Mouse (Mus musculus): Measurements from ENCODE around the gene Uvrag.

Uvrag gene

DNA sequence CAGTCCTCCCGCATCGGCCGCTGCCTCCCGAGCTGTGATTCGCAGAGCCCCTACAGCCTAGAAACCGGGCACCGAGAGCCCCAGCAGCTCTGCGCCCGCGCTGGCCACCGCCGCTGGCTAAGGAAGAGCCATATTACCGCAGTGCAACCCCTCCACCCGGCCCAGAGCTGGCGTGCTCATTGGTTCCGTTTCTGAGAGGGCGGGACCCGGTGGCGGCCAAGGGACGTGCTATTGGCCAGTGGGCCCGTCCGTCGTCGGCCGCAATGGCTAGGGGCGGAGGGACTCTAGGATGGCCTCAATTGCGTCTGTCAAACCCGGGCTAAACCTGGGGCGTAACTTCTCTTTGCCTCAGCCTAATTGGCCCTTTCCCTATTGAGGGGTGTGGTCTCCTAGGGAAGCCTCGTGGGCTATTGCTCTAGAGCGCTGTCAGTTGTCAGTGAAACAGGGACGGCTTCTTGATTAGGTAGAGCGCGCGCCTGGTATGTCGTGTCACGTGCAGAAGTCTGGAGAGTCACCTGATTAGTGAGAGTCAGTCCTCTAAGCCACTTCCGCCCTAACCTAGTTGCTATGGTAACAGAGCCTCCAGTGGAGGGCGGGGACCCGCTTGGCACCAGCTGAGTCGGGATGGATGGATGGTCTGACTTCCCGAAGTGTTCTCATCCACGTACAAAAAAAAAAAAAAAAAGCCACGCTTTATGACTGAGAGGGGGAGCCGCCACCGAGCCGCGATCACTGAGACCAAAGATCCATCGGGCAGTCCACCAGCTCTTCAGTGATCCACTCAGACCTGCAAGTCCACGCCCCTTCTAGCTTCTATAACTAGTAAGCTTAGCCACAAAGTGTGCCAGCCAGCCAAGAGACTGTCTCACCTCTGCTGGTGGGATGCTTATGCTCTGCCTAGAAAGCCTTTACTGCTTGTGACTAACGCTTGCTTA lies at the start of gene Uvrag:
TSS of gene Uvrag (minus strand) at position 158 of the 935 bp plus-strand sequence.
- in situ Hi-C loops (cut with MboI) = loop anchor here (5.0 kb wide), 1 partner anchor 34 kb away; no protein-coding TSS in a partner anchor

GRCm38 (mm10) chr7:99189885-99190284 lies 48.9 kb upstream of the Uvrag start:
- in situ Hi-C loops (cut with MboI) = no loop called here

GRCm38 (mm10) chr7:99188630-99189029 lies 47.7 kb upstream of the Uvrag start:
- in situ Hi-C loops (cut with MboI) = no loop called here

- in situ Hi-C loops (cut with MboI) = no loop called here
These were observed 46.5 kb upstream of the Uvrag start for GRCm38 (mm10) chr7:99187451-99187850.

- in situ Hi-C loops (cut with MboI) = no loop called here
These were observed 44.5 kb upstream of the Uvrag start for GRCm38 (mm10) chr7:99185405-99185804.

DNA sequence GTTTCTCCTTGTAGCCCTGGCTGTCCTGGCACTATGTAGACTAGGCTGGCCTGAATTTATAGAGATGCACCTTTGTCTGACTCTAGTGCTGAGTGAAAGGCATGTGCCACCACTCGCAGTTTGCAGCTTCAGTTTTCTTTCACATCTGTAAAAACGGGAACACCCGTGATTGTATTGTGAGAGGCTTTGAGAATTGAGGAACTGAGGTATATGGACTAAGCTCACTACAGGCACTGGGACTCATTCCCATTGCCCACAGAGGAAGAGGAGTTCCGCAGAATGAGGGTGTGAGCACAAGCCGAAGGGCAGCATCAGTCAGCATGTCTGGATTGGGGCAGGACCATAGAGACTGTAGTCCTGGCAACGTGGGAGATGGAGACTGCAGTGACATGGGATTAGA lies 42.8 kb upstream of the Uvrag start:
- in situ Hi-C loops (cut with MboI) = no loop called here

- in situ Hi-C loops (cut with MboI) = no loop called here
These were observed 41.7 kb upstream of the Uvrag start, which contains the start of gene Dgat2 for GRCm38 (mm10) chr7:99182432-99183172. TSS of gene Dgat2 (minus strand) at chr7:99182719.

GRCm38 (mm10) chr7:99181619-99182431 lies 40.9 kb upstream of the Uvrag start:
- in situ Hi-C loops (cut with MboI) = no loop called here

- in situ Hi-C loops (cut with MboI) = no loop called here
These were observed 39.2 kb upstream of the Uvrag start for GRCm38 (mm10) chr7:99180162-99180561.

- in situ Hi-C loops (cut with MboI) = no loop called here
These were observed 38.3 kb upstream of the Uvrag start for GRCm38 (mm10) chr7:99179271-99179670.

DNA sequence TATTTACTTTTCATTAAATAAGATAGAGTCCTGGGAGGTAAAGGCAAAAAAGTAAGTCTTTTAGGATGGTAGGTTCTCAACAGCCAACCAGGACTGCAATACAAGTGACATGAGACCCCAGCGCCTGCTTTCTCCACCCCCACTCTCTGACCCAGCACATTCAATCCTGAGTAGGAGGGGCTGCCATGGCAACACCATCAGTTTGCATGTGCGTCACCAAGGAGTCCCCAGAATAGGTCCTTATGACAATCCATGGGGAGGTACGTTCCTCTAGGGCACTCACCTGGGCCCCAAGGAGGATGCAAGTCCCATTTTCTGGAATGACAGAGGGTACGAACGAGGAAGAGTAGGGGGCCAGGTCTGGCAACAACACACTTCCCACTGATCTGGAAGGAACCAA lies 36.4 kb upstream of the Uvrag start:
- in situ Hi-C loops (cut with MboI) = no loop called here

DNA sequence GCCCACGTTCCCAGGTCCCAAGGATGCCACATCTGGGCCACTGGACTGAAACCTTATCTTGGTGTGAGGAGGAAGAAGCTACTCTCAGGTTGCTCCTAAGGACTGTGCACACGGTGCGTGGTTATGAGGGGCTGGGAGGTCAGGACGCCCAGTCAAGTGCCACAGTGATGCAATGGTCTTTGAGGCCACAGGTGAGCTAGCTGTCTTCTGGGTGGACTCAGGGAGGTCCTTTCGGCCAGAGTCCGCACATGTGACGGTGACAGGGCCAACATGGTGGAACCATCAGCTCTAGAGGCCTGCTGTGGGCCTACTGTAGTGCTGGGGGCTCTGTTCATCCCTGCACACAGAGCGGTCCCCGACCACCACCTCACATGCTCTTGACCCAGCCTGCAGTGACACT lies 34.7 kb upstream of the Uvrag start:
- in situ Hi-C loops (cut with MboI) = no loop called here

DNA sequence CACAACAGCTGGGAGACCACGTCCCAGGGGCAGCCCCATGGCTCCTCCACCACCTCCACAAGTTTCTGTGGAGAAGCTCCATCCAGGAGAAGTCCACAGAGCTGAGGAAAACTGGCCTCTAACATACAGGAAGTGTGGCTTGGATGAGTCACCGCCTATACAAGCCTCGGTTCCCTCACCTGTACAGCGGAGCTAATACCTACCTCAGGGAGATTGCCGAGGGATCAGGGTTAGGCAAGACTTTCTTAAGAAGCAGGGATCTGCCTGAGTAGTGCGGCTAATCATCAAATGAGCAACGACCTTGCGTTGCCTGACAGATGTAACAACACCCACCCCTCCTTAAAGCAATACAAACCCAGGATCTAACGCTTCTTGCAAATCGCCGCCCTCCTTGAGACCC lies 34.2 kb upstream of the Uvrag start:
- in situ Hi-C loops (cut with MboI) = no loop called here

- in situ Hi-C loops (cut with MboI) = no loop called here
These were observed 33.1 kb upstream of the Uvrag start for GRCm38 (mm10) chr7:99174006-99174405.

GRCm38 (mm10) chr7:99172898-99173297 lies 32.0 kb upstream of the Uvrag start:
- in situ Hi-C loops (cut with MboI) = no loop called here

- in situ Hi-C loops (cut with MboI) = no loop called here
These were observed 31.0 kb upstream of the Uvrag start for GRCm38 (mm10) chr7:99171730-99172463.

DNA sequence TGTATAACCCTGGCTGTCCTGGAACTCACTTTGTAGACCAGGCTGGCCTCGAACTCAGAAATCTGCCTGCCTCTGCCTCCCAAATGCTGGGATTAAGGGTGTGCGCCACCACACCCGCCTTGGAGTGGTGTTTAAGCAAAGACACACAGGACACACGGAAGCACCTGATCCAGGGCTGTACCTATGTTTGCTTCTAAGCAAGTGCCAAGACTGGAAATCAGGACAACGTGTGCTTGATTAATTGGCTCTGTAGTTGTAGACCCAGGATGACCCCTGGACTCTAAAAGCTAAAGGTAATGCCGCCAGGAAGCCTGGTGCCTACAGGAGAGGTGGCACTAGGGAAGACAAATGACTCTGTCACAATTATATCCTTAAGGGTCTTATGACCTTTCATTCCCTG lies 29.6 kb upstream of the Uvrag start:
- in situ Hi-C loops (cut with MboI) = no loop called here

DNA sequence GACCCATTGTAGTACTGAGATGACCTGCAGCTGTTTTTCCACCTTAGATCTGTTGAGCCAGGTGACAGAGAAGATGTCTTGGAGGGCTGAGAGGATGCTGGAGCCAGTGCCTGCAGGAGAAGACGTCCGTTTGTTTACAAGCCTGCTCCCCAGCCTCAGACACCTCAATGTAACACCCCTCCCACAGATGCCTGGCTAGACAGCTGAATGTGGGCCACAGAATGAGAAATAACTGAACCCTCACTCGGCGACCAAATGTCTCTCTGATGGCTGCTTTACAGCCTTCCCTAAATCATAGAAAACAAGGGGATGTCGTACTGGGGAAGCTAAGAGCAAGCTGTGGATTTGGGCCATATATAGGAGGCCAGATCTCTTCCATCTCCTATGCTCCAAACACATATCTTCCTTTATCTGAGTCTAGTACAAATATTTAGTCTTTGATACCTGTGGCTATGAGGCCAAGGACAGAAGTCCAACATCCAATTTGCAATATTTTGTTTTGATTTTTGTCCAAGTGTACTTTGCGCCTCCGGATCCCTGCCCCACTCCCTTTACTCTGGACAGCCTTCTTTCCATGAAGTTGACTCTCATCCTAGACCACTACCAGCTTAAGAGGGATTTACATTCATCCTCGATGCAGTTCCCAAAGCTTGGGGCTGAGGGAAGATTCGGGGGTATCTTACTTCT lies 28.9 kb upstream of the Uvrag start:
- in situ Hi-C loops (cut with MboI) = no loop called here

GRCm38 (mm10) chr7:99168756-99169155 lies 27.8 kb upstream of the Uvrag start:
- in situ Hi-C loops (cut with MboI) = no loop called here

- in situ Hi-C loops (cut with MboI) = no loop called here
These were observed 27.0 kb upstream of the Uvrag start for GRCm38 (mm10) chr7:99167939-99168338.

GRCm38 (mm10) chr7:99166159-99166558 lies 25.2 kb upstream of the Uvrag start:
- in situ Hi-C loops (cut with MboI) = no loop called here
